Mouse (Mus musculus): ENCODE measurements around the gene Nrbf2. TPM values are rescaled to one million over a fixed set of nuclear protein-coding genes. Genes with fewer than 3 reads are reported as not detected.

Nrbf2 gene
- total RNA-seq, 1 experiment from 2014 or later = 44.7 TPM

DNA sequence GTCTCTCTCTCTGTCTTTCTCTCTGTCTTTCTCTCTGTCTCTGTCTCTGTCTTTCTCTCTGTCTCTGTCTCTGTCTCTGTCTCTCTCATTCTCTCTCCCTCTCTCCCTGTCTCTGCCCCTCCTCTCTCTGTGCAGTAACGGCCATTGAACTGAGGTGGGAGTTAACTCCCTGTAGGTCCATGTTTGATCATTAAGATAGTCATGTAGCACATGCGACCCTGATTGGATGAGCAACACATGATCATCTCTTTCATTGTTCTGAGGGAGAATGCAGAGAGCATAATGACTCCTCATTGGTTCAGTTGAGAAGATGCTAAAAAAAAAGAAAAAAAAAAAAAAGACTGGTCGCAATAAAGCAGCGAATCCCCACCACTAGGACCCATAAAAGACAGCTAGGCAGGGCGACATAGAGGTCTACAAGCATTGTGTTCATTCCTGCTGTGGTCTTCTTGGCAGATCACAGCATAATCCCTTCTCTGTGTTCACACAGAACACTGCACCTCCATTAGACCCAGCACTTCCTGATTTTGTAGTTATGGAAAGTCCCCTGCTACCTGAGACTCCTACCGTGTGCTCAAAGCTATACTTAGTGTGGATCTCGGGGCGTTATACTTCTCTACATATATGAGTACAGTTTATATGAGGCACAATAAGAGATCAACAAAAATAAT lies 11.5 kb upstream of the Nrbf2 start:
- no peak for ATAC-seq (replicated peaks; ENCODE audit: insufficient number of reproducible peaks, low FRiP score, low TSS enrichment, poor library complexity, severe bottlenecking)

- ATAC-seq (replicated peaks; ENCODE audit: insufficient number of reproducible peaks, low FRiP score, low TSS enrichment, poor library complexity, severe bottlenecking) = no peak
These were observed 10.9 kb upstream of the Nrbf2 start for GRCm38 (mm10) chr10:67295938-67296466.

- ATAC-seq (replicated peaks; ENCODE audit: insufficient number of reproducible peaks, low FRiP score, low TSS enrichment, poor library complexity, severe bottlenecking) = no peak
These were observed 10.2 kb upstream of the Nrbf2 start for GRCm38 (mm10) chr10:67295331-67295730.

GRCm38 (mm10) chr10:67291087-67291486 lies 6.0 kb upstream of the Nrbf2 start:
- peak; percentile 50 for ATAC-seq (replicated peaks; ENCODE audit: insufficient number of reproducible peaks, low FRiP score, low TSS enrichment, poor library complexity, severe bottlenecking)

- peak; percentile 57 for ATAC-seq (replicated peaks; ENCODE audit: insufficient number of reproducible peaks, low FRiP score, low TSS enrichment, poor library complexity, severe bottlenecking)
These were observed 5.5 kb upstream of the Nrbf2 start for GRCm38 (mm10) chr10:67290622-67291021.

GRCm38 (mm10) chr10:67287877-67288276 lies 2.8 kb upstream of the Nrbf2 start:
- ATAC-seq (replicated peaks; ENCODE audit: insufficient number of reproducible peaks, low FRiP score, low TSS enrichment, poor library complexity, severe bottlenecking) = no peak

DNA sequence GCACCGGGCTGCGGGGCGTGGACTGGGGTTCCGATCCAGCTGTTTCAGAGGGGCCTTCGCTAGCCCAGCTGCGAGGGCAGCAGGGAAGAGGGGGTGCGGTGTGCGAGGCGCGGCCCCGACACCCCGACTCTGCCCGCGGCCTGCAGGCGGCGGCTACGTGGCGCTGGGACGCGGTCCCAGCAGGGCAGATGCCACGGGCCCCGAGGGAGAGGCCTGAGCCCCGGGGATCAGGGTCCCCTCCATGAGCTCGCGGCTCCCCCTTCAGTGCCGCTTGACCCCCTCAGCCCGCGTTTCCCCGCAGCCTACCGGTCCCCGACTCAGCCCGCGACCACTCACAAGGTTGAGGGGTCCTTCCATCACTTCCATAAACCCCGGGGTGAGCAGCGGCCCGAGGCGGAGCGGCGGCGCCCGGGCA lies 337 bp downstream of the Nrbf2 start:
- ATAC-seq (replicated peaks; ENCODE audit: insufficient number of reproducible peaks, low FRiP score, low TSS enrichment, poor library complexity, severe bottlenecking) = peak; percentile 6; the same call in 1 of the 2 replicates

DNA sequence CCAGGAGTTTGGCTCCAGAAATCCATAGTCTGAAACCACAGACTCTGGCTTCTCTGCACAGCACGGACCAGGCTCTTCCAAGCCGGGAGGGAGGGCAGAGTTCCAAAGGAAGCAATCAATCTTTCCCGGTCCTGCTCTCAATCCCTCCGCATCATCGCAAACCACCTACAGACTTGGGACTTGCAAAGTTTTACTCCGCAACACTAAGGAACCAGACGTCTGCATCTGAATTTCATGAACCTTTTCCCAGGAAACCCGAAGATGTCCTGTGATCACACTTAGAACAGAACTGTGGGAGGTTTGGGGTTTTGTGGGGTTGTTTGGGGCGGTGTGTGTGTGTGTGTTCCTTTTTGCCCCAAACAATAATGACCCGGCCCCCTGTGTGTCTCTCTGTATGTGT lies 794 bp downstream of the Nrbf2 start:
- no peak for ATAC-seq (replicated peaks; ENCODE audit: insufficient number of reproducible peaks, low FRiP score, low TSS enrichment, poor library complexity, severe bottlenecking)

DNA sequence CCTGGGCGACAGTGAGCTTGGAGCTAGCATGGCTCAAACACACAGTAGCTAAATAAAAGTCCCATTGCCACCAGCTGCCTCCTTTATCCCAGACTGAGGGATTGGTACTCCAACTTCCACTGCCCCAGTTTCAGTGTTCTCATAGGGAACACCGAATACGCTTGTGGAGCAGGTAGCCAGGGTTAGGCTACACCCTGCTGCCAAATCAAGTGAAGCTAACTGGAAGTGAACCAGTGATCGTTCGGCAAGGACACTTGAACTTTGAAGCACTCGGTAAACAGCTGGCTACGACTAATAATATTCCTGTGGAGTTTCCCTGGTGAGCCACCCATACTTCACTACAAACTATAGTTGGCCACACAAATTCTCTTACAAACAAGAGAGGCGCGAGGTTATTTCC lies 1.6 kb downstream of the Nrbf2 start:
- no peak for ATAC-seq (replicated peaks; ENCODE audit: insufficient number of reproducible peaks, low FRiP score, low TSS enrichment, poor library complexity, severe bottlenecking)

DNA sequence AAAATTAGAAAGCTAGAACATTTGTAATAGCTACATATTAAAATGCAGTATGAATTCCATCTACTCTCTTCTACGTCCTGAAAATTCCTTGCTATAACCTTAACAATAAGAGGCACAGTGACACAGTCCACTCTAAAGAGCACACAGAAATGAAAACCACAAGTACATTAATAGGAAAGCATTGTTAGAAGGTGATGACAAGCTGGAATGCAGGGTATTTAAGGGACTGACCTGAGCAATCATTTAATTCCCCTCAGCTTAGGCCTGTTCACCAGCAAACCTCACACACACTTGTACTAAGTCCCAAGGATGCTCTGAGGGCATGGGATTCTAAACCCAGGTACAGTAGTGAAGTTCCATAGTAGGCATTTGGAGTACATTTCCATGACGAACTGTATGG lies 2.6 kb downstream of the Nrbf2 start:
- ATAC-seq (replicated peaks; ENCODE audit: insufficient number of reproducible peaks, low FRiP score, low TSS enrichment, poor library complexity, severe bottlenecking) = no peak

DNA sequence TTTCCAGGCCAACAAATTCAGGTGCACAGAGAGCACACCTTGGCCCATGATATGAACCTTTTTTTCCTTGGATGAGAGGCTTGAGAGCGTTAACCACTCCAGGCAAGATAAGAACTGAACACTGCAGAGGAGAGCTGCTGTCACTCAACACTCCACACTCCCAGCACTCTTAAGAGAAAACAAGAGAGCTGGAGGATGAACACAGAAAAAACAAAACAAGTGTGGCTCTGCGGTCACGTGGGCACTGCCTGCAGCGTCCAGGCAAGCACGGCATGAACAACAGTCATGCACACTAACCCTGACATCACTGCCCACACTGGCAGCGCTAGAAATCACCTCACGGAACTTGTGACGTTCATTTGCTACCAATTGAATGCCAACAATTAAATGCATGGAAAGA lies 3.3 kb downstream of the Nrbf2 start:
- ATAC-seq (replicated peaks; ENCODE audit: insufficient number of reproducible peaks, low FRiP score, low TSS enrichment, poor library complexity, severe bottlenecking) = no peak

DNA sequence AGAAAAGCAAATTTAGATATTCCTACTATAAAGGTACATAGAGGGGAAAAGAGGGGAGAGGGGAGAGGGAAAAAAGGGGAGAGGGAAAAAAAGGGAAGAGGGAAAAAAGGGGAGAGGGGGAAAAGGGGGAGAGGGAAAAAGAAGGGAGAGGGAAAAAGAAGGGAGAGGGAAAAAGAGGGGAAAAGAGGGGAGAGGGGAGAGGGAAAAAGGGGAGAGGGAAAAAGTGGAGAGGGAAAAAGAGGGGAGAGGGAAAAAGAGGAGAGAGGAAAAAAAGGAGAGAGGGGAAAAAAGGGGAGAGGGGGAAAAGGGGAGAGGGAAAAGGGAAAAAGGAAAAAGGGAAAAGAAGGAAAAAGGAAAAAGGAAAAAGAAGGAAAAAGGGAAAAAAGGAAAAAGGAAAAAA lies 9.2 kb downstream of the Nrbf2 start:
- ATAC-seq (replicated peaks; ENCODE audit: insufficient number of reproducible peaks, low FRiP score, low TSS enrichment, poor library complexity, severe bottlenecking) = no peak

DNA sequence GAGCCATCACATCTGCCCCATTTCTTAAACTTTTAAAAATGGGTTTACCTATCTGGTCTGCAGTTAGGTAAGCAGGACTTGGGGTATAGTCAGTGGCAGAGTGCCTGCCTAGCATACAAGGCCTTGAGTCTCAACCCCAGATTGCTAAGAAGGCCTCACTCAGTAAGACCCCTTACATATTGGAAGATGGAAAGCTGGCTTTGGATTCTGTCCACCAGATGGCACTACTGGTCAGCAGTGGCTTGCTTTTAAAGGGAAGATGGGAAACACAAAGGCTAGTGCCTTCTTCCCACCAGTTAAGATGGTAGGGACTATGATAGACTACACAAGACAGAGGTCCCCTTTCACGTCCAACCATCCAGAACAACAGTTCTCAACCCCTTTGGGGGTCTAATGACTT lies 20.3 kb downstream of the Nrbf2 start:
- peak; percentile 52 for ATAC-seq (replicated peaks; ENCODE audit: insufficient number of reproducible peaks, low FRiP score, low TSS enrichment, poor library complexity, severe bottlenecking)

GRCm38 (mm10) chr10:67253115-67253514 lies 32.0 kb downstream of the Nrbf2 start:
- ATAC-seq (replicated peaks; ENCODE audit: insufficient number of reproducible peaks, low FRiP score, low TSS enrichment, poor library complexity, severe bottlenecking) = no peak

DNA sequence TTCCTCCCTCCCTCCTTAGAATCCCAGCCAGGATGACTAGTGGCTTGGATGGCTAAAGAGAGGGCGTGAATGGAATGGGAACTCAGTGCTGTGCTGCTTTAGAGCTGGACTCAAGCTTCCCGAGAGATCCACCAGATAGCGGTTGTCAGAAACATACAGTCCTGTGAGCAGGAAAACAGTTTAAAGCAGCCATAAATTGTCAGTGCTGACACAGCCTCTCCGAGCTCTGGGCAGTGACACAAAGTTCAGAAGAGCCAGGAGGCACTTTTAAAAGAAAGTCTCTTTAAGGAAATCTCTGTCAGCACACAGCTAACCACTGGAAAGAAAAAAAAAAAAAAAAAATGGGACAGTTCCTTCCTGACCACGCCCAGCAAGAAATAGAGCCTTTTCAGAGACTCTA lies 32.8 kb downstream of the Nrbf2 start:
- no peak for ATAC-seq (replicated peaks; ENCODE audit: insufficient number of reproducible peaks, low FRiP score, low TSS enrichment, poor library complexity, severe bottlenecking)

- ATAC-seq (replicated peaks; ENCODE audit: insufficient number of reproducible peaks, low FRiP score, low TSS enrichment, poor library complexity, severe bottlenecking) = no peak
These were observed 34.3 kb downstream of the Nrbf2 start for GRCm38 (mm10) chr10:67250846-67251245.

DNA sequence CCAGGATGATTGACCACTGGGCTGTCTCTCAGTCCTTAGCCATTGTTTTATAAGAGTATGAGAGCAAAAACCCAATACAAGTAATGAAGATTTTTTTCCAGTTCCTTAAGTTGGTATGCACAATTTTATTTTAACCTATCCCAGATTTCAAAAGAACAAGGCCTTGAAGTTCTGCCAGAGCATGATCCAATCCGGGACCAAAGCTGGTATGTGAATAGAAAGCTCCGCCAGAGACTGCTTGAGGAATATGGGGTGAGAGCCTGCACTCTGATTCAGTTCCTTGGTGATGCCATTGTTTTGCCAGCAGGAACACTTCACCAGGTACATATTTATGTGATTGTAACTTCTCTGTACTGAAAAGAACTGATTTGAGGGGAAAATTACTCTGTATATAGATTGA lies 35.6 kb downstream of the Nrbf2 start:
- no peak for ATAC-seq (replicated peaks; ENCODE audit: insufficient number of reproducible peaks, low FRiP score, low TSS enrichment, poor library complexity, severe bottlenecking)

- ATAC-seq (replicated peaks; ENCODE audit: insufficient number of reproducible peaks, low FRiP score, low TSS enrichment, poor library complexity, severe bottlenecking) = peak; percentile 76; the same call in 1 of the 2 replicates
These were observed 38.0 kb downstream of the Nrbf2 start for GRCm38 (mm10) chr10:67247145-67247544.

GRCm38 (mm10) chr10:67230439-67230838 lies 54.7 kb downstream of the Nrbf2 start:
- no peak for ATAC-seq (replicated peaks; ENCODE audit: insufficient number of reproducible peaks, low FRiP score, low TSS enrichment, poor library complexity, severe bottlenecking)

DNA sequence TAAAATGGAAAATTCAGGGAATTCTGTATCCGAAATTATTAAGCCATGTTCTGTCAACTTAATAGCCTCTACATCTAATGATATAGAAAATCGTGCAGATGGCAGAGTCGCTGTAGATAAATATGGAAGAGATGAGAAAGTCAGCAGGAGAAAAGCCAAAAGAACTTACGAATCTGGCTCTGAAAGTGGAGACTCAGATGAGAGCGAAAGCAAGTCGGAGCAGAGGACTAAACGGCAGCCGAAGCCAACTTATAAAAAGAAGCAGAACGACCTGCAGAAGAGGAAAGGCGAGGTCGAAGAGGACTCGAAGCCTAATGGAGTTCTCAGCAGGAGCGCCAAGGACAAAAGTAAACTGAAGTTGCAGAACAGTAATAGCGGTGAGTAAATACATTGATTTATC lies 58.6 kb downstream of the Nrbf2 start:
- ATAC-seq (replicated peaks; ENCODE audit: insufficient number of reproducible peaks, low FRiP score, low TSS enrichment, poor library complexity, severe bottlenecking) = no peak

- ATAC-seq (replicated peaks; ENCODE audit: insufficient number of reproducible peaks, low FRiP score, low TSS enrichment, poor library complexity, severe bottlenecking) = peak; percentile 90
These were observed 59.0 kb downstream of the Nrbf2 start for GRCm38 (mm10) chr10:67226109-67226508.
